Mouse (Mus musculus) frontal cortex, adult 2 months (tissue): ENCODE results near the gene Slc35g1. TPM values are rescaled to one million over a fixed set of nuclear protein-coding genes. Genes with fewer than 3 reads are reported as not detected.
"Not testable (repeated sequence)": the region's sequence is repeated elsewhere in the genome, so short reads cannot be mapped to it uniquely, and the experiment has no call there.

Source experiments
- DNase-seq, 2 experiments: peaks; one replicate each; pipeline ENCODE4 v3.0.0; 2022; ENCODE audit warnings: low spot score in 1 of 2; ENCODE audit errors: extremely low spot score in 1 of 2
- polyA plus RNA-seq: library from polyadenylated mRNA; depleted of rRNA; stranded (reverse); fragments of >200 nt; gene quantifications from 2 replicates; pipeline ENCODE4 v1.2.3, GENCODE M21; 2012

Slc35g1 gene
- polyA plus RNA-seq, 1 experiment = 2.4 TPM

DNA sequence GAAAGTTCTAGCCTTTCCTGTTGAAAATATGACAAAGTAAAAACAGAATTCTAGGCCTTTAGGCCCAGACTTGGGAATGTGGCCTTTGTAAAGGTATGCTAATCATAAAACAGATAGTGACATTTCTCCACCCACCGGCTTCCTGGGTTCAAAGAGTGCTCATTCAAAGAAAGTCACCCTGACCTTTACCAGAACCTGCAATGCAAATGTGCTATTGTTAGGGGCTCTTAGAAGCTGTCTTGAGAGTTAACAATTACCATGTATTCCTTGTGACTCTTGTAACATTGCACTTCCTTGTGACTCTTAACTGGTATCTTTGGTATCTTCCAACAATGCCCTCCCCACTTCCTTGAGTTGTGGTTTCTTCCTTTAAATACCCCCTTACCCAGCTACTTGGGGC, 8.8 kb upstream of the Slc35g1 start:
- DNase-seq = not testable (repeated sequence)

DNA sequence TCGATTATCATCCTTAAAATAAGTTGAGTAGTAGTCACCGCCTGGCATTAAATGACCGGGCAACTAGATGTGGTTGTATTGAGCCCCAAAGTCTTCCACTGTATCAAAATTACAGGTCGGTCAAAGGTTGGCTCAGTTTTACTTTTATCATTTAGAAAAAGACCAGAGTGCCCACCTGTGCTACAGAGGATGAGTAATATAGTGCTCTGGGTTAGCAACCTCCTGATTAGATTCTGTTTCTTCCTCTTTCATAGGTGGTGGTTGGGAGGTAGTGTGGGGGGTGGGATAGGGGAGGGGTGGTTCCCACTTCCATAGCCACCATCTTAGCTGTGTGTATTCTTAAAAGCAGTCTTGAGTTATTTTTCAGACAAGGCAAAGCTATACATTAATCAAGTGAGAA, 7.9 kb upstream of the Slc35g1 start:
- no peak for DNase-seq

DNA sequence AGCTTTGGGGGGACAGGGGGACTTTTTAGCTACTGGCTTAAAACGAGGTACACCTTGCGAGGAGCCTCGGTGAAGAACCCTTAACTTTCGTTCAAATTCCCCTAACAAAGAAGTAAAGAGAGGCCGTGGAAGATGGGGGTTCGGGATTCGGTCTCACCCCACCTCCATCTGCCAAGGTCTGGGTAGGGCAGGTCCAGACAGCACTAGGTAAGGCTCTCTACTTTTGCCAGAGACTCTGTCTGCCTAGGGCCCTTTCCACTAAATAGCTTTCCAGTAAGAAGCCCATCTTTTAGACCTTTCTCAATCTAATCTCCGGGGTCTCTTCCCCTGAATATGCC, 822 bp downstream of the Slc35g1 start:
- DNase-seq = peak in 1 of 2 experiments; percentile 2

DNA sequence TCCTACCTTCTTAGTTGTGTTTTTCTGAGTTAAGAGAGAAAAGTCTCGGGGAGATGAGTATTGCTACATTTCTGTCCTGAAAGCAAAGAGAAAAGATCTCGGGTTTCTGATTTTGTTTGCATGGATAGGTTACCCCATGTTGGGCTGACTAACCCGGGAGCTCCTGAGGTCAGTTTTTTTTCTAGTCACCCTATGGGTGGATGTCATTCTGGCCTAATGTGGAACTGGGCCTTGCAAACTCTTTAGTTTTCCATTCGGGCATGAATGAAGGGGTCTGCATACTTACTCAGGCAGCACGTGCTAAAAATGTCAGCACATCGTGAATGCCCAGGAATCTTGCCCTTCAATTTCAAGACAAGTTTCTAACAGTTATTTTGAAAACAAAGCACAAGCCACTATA, 1.2 kb downstream of the Slc35g1 start:
- no peak for DNase-seq

DNA sequence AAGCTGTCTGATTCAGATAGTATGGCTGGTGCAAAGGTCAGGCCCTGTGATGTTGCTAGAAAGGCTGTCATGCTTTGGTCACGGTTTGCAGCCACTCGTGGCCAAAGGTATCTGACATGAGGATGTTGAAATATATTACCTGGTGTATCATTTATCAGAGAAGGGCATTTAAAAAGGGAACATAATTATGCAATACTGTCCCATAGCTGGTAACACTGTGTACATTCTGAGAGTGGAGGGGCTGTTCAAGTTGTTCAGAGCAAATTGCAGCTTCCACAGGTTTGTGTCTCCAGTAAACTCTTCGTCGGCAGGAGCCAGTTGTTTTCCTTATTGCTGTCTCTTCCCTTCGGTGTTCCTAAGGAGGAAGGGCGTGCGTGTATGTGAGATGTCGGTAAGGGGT, 3.2 kb downstream of the Slc35g1 start:
- DNase-seq = no peak

DNA sequence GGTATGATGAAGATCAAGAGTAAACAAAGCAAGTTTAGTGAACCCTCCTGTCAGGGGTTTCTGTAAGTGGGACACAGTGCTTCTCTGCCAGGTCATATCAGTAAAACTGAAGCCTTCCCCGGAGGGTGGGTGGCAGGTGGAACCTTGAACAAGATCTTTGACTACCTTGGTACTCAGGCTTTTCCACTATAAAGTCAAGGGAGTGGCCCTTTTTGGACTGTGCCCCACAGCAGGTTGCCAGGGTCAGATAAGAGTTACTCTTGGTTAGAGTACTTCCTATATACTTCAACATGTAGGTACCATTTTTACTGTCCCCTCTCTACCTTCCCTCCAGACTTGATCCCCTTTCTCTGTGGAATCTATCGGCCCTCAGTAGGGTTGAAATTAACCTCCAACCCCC, 5.1 kb downstream of the Slc35g1 start:
- DNase-seq = no peak

DNA sequence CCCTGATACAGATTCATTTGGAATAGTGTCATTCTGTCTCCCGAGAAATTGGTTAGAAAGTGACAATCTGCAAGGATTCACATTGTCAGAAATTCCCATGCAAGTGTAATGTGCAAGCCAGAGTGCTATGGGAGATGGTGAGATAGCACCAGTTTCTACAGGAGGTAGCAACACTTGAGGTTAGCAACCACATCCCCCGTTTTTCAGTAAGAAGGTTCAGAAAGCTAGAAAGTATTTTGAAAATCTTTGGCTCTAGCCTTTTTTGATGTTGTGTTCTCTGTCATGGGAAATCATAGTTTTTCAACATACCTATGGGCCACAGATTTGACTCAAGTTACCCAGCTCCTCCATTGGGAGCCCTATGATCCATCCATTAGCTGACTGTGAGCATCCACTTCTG, 5.6 kb downstream of the Slc35g1 start:
- DNase-seq = no peak

DNA sequence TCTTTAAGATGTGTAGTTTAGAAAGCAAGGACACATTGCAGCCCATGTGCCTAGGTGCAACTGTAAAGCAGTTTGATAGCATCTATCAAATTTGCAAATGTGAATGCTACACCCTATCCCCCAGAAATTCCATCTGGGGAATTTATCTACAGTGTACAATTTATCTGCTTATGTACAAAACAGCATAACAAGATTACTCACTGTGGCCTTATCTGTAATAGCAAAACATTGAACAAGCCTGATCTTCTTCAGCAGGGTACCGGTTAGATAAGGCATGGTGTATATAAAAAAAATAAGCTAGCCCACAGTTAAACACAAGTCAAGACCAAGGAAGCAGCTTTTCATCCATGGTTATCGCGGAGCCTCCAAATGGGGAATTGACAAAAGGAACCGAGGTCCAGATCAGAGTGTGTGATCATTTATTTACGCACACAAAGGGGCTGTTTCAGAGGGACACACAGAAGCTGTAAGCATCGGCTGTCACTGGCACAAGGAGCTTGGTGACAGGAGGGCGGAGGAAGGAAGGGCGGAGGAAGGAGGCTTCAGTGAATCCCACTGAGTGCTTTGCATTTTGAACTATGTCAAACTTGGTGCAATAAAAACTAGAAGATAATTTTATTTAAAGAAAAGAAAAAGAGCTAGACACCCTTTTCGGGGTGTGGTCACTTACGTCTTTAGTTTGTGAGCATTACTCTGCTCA, 14.7 kb downstream of the Slc35g1 start:
- no peak for DNase-seq

DNA sequence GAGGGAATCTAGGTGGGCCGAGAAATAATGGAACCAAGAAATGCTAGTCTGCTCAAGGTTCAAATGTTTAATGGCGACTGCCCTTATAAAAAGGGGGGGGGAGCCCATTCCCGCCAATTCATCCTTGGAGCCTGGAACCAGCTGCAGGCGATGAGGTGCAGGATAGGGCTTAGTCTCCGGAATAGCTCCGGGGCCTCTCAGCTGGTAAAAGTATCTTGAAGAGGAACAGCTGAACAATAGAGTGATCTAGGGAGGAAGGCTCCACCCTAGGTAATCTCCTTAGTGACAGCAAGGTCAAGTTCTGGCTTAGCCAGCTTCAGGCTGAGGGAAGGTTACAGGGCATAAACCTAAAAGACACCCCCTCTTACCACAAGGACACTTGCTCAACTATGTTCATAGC, 18.1 kb downstream of the Slc35g1 start:
- no peak for DNase-seq

DNA sequence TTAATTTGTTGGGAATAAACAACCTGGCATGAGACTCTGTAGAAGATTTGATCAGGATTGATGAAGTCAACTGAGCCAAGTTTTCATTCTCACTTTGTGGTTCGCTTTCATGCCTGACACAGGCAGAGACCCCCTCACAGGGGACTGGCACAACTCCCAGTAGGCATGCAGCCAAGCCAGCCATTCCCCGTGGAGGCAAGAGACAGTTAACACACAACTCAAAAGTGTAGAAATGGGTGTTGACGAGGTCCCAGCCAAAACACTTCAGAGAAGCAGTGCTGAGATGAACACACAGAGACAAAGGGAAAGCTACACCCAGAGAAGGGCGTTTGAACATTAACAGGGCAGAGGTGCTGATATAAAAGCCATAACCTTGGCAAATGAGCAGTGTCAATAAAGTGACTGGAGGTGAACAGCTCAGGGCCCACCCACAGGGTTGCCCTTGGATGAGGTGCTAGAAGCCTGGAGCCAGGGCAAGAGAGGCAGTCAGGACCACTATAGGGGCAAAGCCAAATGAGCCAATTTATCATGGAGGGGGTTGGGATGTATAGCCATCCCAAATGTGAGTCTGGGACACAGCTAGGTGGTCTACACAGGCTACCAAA, 23.1 kb downstream of the Slc35g1 start:
- no peak for DNase-seq

DNA sequence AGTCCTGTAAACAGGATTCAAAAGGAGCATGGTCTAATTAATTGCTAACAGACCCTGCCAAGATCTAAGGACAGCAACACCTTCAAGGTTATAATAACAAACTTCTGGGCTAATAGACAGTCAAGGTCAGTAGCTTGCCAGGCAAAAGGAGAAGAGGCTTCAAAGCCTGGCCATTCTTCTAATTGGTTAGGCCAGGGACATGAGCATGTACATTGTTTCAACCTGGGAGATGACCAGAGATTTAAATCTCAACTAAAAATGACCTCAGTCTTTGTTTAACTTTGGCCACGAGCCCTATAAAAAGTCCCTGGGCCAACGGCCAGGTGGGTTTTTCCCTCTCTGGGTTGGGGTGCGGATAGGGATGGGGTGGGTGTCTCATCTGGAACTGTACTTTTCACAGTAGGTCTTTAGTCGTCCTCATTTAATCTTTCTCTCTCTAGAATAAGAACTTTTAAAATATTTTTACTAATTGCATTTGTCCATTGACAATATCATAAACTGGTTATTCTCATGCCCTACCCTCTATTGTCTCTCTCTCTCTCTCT, 25.0 kb downstream of the Slc35g1 start:
- DNase-seq = no peak

DNA sequence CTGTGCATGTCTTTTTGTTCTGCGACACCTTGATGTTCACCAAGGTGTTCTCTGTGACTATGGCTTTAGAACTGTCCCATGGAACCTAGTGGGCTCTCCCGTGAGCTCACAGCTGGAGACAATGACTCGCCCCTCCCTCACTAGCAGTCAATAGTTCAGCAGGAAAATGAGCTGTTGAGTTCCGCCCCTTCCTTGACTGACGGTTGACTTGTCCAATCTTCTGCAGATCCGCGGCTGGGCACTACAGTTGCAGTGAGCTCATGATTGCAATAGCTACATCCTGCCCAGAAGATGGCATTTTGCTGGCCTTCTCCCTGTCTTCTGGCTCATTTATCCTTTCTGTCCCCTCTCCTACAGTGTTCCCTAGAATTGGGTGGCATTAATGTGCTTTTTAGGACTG, 25.7 kb downstream of the Slc35g1 start:
- no peak for DNase-seq

DNA sequence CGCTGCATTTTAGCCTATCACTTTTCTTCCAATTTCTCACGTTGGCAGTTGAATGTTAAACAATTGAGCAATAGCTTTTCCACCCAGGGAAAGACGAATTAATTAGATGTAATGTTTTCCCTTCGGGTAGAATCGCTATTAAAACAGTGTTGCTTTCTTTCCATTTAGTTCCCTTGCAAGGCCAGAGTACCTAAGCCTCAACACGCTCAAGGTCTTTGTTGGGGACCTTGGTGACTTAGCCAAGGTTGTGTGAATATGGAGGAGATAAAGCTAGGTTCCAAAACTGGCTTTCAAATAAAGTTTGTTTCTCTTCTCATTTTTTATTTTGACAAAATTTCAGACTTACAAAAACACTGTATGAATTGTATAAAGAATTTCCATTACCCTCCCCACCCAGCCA, 27.1 kb downstream of the Slc35g1 start:
- DNase-seq = no peak

DNA sequence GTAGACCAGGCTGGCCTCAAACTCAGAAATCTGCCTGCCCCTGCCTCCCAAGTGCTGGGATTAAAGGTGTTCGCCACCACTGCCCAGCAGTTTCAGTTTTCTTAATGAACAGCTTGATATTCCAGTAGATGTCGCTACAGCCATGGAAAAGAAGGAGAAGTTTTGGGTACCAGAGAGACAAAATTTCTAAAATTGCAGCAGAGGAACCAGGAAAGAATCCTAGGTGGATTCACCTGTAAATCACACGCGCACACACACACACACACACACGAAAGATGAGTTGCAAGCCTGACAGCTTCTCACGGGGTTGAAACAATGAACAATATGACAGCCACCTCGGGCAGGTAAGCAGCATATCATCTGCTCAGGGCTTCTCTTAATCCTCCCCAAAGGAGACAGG, 28.1 kb downstream of the Slc35g1 start:
- peak in 1 of 2 experiments; percentile 73 for DNase-seq

DNA sequence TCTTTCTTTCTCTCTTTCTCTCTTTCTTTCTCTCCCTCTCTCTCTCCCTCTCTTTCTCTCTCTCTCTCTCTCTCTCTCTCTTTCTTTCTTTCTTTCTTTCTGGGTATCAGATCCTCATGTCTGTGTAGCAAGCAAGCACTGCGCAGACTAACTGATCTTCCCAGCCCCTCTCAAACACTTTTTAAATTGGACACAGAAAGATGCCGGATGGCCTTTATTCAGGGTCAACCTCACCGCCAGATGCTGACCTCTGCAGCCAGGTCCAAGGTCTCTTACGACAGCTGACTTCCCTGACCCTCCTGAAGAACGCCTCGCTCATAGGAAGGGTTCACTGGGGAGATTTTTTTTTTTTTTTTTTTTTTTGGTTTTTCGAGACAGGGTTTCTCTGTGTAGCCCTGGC, 28.8 kb downstream of the Slc35g1 start:
- DNase-seq = no peak

DNA sequence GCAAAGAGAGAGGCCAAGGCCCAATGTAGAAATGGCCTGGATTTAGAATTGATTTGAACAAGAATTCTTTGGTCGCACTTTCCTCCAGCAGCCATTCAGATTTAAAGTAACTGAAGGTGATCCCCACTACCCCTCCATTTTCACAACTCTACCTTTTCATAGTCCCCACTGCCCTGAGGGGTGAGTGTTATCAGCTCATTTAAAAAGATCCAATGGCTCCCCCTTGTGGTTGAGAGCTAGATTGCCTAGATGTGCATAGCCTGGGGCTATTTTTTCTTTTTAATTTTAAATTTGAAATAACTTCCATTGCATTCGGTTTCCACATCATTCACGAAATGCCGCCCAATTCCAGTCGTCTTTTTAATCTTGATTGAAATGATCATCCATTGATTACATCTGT, 33.5 kb downstream of the Slc35g1 start:
- DNase-seq = peak in 1 of 2 experiments; percentile 67

DNA sequence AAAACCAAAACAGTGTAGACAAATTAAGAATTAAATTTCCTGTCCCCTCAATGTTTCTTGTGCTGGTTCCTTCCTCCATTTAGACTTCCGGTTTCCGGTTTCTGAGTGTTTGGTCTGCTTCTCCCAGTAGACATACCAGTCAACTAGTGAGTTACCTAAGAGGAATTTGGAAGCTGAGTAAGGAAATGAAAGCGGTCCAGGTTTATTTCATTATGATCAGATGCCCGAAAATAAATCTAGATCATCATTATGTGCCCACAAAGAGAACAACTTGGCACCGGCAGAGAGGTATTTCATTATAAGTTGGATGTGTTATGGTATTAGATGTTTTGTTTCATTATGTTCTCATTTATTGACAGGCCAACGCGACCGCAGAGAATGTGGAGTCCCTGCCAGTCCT, 34.7 kb downstream of the Slc35g1 start:
- no peak for DNase-seq

DNA sequence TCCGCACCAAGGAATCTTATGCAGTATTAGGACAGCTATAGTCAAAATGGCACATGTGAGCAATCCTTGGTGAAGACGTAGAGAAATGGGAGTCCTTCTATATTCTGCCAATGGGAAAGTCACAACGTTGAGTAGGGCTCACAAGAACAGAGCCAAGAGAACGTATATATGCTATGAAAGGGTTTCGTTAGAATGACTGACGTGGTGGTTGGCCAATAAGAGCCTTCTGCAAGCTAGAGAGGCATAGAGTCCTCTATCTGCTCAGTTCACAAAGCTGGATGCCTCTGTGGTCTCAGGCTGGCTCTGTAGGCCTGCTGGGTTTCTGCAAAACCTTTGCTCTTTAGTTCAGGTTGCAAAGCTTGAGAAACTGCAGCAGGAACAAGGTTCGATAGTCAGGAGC, 35.5 kb downstream of the Slc35g1 start:
- no peak for DNase-seq

DNA sequence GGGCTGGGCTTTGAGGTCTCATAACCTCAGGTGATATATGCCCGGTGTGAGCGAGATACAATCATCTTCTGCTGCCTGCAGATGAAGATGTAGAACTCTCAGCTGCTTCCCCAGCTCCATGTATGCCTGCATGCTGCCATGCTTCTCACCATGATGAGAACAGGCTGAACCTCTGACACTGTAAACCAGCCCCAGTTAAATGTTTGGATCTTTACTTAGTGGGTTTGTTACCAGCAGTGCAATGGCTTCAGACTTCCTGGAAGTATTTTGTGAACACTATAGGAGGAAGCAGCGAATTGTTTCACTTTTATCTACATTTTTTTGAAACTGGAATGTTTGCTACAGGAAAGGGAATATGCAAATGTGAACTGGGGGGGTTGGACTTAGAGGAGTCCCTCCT, 36.2 kb downstream of the Slc35g1 start:
- DNase-seq = no peak

DNA sequence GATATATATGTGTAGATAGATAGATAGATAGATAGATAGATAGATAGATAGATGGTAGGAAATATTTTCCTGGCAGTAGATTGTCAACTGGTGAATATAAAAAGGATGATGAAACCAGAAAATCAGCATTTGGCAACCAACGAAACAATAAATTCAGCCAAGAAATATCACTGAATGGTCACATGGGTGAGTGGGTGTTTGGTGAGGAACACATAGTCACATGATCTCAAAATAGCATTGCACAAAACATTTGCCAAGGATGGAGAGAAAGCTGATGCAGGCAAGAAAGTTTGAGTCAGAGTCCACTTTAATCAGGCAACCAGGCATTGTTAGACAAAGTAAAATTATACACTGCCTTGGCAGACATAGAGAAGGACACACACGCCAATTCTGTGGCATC, 37.6 kb downstream of the Slc35g1 start:
- DNase-seq = peak in 1 of 2 experiments; percentile 30

DNA sequence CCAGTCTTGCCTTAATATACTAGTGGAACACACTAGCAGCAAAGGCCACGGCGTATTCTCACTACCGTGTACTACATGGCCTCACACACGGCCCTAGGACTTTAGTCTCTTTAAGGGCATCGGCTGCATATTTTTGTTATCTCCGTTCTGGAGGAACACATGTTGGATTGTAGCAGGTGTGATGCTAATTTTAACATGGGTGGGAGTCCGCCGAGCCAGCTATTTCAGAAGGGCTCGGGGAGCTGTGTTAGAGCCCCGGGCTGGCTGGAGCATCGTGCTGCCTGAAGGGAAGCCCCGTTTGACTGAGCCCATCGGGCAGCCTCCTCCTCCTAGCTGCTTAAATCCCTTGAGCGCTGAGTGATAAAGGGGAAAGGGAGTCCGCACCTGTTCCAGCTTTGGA, 39.4 kb downstream of the Slc35g1 start:
- no peak for DNase-seq

DNA sequence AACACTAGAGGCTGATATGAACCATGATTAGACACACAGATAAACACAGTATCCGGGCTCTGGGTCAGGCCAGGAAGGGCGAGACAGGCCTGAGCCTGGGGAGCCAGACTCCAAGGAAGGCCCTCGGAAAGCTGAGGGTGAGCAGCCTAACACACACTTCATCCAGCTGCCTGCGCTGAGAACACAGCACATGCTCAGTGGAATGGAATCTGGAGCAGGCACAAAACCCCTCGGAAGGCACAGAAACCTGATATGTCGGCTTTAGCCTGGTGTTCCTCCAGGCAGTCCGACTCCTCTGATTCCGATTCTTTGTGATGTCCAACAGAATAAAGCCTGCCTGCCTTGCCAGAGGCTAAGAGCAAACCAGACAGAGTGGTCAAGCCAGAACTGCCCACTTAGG, 46.1 kb downstream of the Slc35g1 start:
- no peak for DNase-seq

DNA sequence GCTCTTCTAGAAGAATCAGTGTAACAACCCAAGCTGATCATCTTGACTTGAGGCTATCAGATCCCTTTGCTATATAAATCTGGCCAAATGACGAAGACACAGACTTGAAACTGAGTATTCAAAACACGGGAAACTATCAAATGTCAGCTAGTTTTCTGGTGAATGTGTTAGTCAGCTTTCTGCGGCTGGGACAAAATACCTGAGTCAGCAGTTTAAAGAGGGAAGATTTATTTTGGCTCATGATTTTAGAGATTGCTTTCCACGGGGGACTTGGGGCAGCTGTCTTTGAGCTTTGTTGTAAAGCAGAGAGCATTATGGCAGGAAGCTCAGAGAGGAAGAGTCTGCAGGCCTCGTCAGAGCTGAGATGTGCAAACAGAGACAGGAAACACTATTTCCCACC, 50.0 kb downstream of the Slc35g1 start:
- no peak for DNase-seq
